Mouse (Mus musculus) small intestine, adult 2 months (tissue): Measurements from ENCODE around the gene Tmem132e.

ENCODE experiments used
- CTCF ChIP-seq: fragments of 200-500 bp; IDR thresholded peaks from 2 replicates; pipeline ENCODE4 v1.5.1; 2012; ENCODE audit warnings: low read depth, mild to moderate bottlenecking, control low read depth, inconsistent platforms, low read length, moderate library complexity, mixed read lengths; ENCODE audit not compliant: insufficient replicate concordance, insufficient read length; ENCODE audit errors: extremely low read depth
- POLR2A ChIP-seq: fragments of 200-500 bp; IDR thresholded peaks from 2 replicates; pipeline ENCODE4 v1.6.1; 2012; ENCODE audit warnings: low read depth, mild to moderate bottlenecking, control low read depth, inconsistent platforms, low read length, moderate library complexity

DNA sequence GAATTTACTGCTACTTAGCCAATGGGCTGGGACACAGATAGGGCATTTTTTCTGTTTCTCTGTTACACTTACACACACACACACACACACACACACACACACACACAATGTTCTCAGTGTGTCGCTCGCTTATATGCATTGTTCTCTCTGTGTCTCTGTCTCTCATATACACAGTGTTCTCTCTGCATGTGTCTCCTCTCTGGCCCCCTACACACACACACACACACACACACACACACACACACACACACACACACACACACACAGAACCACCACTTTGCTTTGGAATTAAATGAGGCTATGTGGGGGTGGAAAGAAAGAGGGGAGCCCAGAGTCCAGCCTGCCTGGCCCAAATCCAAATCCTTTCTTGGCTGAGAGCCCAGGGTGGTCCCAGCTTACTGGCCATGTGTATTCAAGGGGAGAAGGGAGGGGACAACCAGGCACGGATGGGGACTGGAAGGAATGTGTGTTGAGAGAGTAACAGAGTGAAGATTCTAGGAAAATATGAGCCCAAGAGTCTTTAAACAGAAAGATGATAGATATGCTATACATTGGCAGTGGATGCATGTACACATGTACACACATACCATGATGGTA lies 8.0 kb upstream of the Tmem132e start:
- TF ChIP-seq POLR2A (no peak), CTCF (no peak)
